ENCODE assay signal across 10 mouse cellular contexts in genomic region chr2:57350615-57351014, GRCm38 (mm10).
A peak's percentile ranks its signal among the peaks of the same experiment; 100 is the strongest.
DNase-seq lines count a peak whose midpoint lies in the region; ATAC-seq and TF ChIP-seq lines count a peak whose summit lies in the region.
"Had no signal": no experiment of that assay in that cellular context is flagged by ENCODE, and none has a peak within 500 bp of the region (broad histone marks: within the 10 kb centered on the region; RNA-seq: fewer than 3 reads in every experiment).

No protein-coding gene starts in this region.

- WGBS in kidney, postnatal 0 days, result 37% methylated on average over 9 of the region's 9 CpGs
- 50% methylated on average over 9 of the region's 9 CpGs for WGBS in midbrain, postnatal 0 days

- H3K4me1 ChIP-seq in kidney, postnatal 0 days (replicated peaks; ENCODE audit: insufficient read depth, low read length), result no peaks in the 10 kb centered on the region
- H3K4me1 ChIP-seq in midbrain, postnatal 0 days (ENCODE audit: insufficient read depth, low read length), result 0 out of 2 replicates have a peak, but pooled peaks cover 3% of the 10 kb centered on the region

- H3K27ac ChIP-seq in kidney, postnatal 0 days, result no peak overlapping the region
- no peak overlapping the region for H3K27ac ChIP-seq in midbrain, postnatal 0 days (ENCODE audit: low read depth, low read length)
- H3K27ac ChIP-seq: heart, embryonic 13.5 days; left cerebral cortex, adult 2 months had no signal

- no peak overlapping the region for H3K4me3 ChIP-seq in kidney, postnatal 0 days (replicated peaks; ENCODE audit: low read depth, low read length)
- no peak overlapping the region for H3K4me3 ChIP-seq in midbrain, postnatal 0 days (ENCODE audit: low read depth, low read length)
- H3K4me3 ChIP-seq: heart, embryonic 13.5 days; left cerebral cortex, adult 2 months had no signal

- H3K4me2 ChIP-seq in kidney, postnatal 0 days (ENCODE audit: low read length), result no peak overlapping the region
- no peak overlapping the region for H3K4me2 ChIP-seq in midbrain, postnatal 0 days (ENCODE audit: low read depth, low read length, poor library complexity, severe bottlenecking)
- H3K4me2 ChIP-seq: heart, embryonic 13.5 days had no signal

- no peak for ATAC-seq in kidney, postnatal 0 days (replicated peaks; ENCODE audit: low FRiP score, low read depth)
- ATAC-seq in erythroblast, adult 5-6 weeks (replicated peaks; ENCODE audit: low FRiP score, poor library complexity, severe bottlenecking), result peak; percentile 99
- ATAC-seq in hematopoietic stem cell, adult 5-6 weeks (replicated peaks in 1 of 2; ENCODE audit: insufficient read depth in 1 of 2, low FRiP score in 2 of 2, low TSS enrichment in 1 of 2, low read depth in 1 of 2, poor library complexity in 2 of 2, severe bottlenecking in 2 of 2), result peak; percentile 42 to 59; a peak in 3 of 4 replicates
- no peak for ATAC-seq in midbrain, postnatal 0 days (ENCODE audit: low FRiP score)
- ATAC-seq: Patski had no signal

- no peak for TF ChIP-seq CTCF in kidney, postnatal 0 days (IDR thresholded peaks at IDR 0.05; ENCODE audit: low read depth)
- TF ChIP-seq CTCF in midbrain, postnatal 0 days (IDR thresholded peaks at IDR 0.05), result no peak

- H3K36me3 ChIP-seq in kidney, postnatal 0 days (ENCODE audit: insufficient read depth, low read length), result no peaks in the 10 kb centered on the region
- no peaks in the 10 kb centered on the region; the same call in 1 of the 2 replicates for H3K36me3 ChIP-seq in midbrain, postnatal 0 days (ENCODE audit: insufficient read depth, low read length)

- peak; percentile 11 for DNase-seq in kidney, postnatal 0 days (ENCODE audit: low spot score)
- no peak for DNase-seq in kidney, postnatal 4 days
- peak; percentile 52 for DNase-seq in midbrain, postnatal 0 days (ENCODE audit: low spot score)
- DNase-seq in lung, postnatal 25 days (ENCODE audit: low spot score), result no peak
- no peak for DNase-seq in ovary, adult 18-20 months (ENCODE audit: low spot score)

- no peaks in the 10 kb centered on the region for H3K9me3 ChIP-seq in kidney, postnatal 0 days (replicated peaks; ENCODE audit: low read length)
- no peaks in the 10 kb centered on the region for H3K9me3 ChIP-seq in midbrain, postnatal 0 days (ENCODE audit: low read length)
- H3K9me3 ChIP-seq: heart, embryonic 13.5 days had no signal

- no peak overlapping the region for H3K9ac ChIP-seq in kidney, postnatal 0 days (ENCODE audit: low read depth, low read length)
- H3K9ac ChIP-seq in midbrain, postnatal 0 days (replicated peaks; ENCODE audit: low read length, poor library complexity, severe bottlenecking), result no peak overlapping the region

- no peaks in the 10 kb centered on the region for H3K27me3 ChIP-seq in kidney, postnatal 0 days (ENCODE audit: insufficient read depth, low read length)
- H3K27me3 ChIP-seq in midbrain, postnatal 0 days (ENCODE audit: insufficient read depth, low read length), result no peaks in the 10 kb centered on the region
- H3K27me3 ChIP-seq: heart, embryonic 13.5 days; Patski had no signal

Comparison
In these comparisons a context has a peak if more than half of its experiments do, and no peak if none do; other contexts are left out.
1. DNase-seq: peak in kidney, postnatal 0 days (single experiment) and midbrain, postnatal 0 days (single experiment); none in kidney, postnatal 4 days (0 of 2), lung, postnatal 25 days (single experiment) and ovary, adult 18-20 months (single experiment).
2. ATAC-seq: peak in erythroblast, adult 5-6 weeks (single experiment) and hematopoietic stem cell, adult 5-6 weeks (2 of 2); none in kidney, postnatal 0 days (single experiment) and midbrain, postnatal 0 days (single experiment).